Mouse (Mus musculus): ENCODE data around the gene Clec2d. TPM values are rescaled to one million over a fixed set of nuclear protein-coding genes. Genes with fewer than 3 reads are reported as not detected.

The Clec2d gene
- 0.24 and 0.40 TPM in 2 replicates for polyA plus RNA-seq (2015; fragmentation: Nextera tagmentation; extraction: Ambion mirVana)

- Histone ChIP-seq H3K27ac (replicated peaks) (peak within 1 kb of the TSS; percentile 81), H3K4me2 (peak within 1 kb of the TSS; percentile 52), H3K9ac (replicated peaks) (peak within 1 kb of the TSS; percentile 48), H3K9me3 (replicated peaks) (no peaks in the 10 kb centered on the region), H3K4me3 (replicated peaks) (peak within 1 kb of the TSS; percentile 39), H3K27me3 (replicated peaks) (no peaks in the 10 kb centered on the region), H3K4me1 (peaks cover 4% of the 10 kb centered on the region), H3K36me3 (no peaks in the 10 kb centered on the region)
- WGBS: 6% methylated on average over 15 of the region's 15 CpGs
- ATAC-seq (ENCODE audit: low FRiP score): peak; percentile 83
These were observed at the start of gene Clec2d for GRCm38 (mm10) chr6:129180403-129181169. Gene Clec2d (plus strand): TSS chr6:129180615.

GRCm38 (mm10) chr6:129132604-129133341 is 47.6 kb upstream of the Clec2d start:
- ATAC-seq (ENCODE audit: low FRiP score): no peak
- H3K36me3 ChIP-seq: no peaks in the 10 kb centered on the region
- no peaks in the 10 kb centered on the region for H3K4me1 ChIP-seq
- no peak overlapping the region for H3K4me3 ChIP-seq (replicated peaks)
- H3K9ac ChIP-seq (replicated peaks): no peak overlapping the region
- WGBS: 77% methylated on average over 4 of the region's 4 CpGs
- no peak overlapping the region for H3K4me2 ChIP-seq
- H3K9me3 ChIP-seq (replicated peaks): no peaks in the 10 kb centered on the region
- H3K27me3 ChIP-seq (replicated peaks): no peaks in the 10 kb centered on the region
- no peak overlapping the region for H3K27ac ChIP-seq (replicated peaks)

- H3K36me3 ChIP-seq: no peaks in the 10 kb centered on the region
- no peaks in the 10 kb centered on the region for H3K4me1 ChIP-seq
- no peaks in the 10 kb centered on the region for H3K27me3 ChIP-seq (replicated peaks)
- no peak overlapping the region for H3K27ac ChIP-seq (replicated peaks)
- H3K4me3 ChIP-seq (replicated peaks): no peak overlapping the region
- no peak for ATAC-seq (ENCODE audit: low FRiP score)
- H3K4me2 ChIP-seq: no peak overlapping the region
- 97% methylated on average over 2 of the region's 2 CpGs for WGBS
- H3K9ac ChIP-seq (replicated peaks): no peak overlapping the region
- H3K9me3 ChIP-seq (replicated peaks): no peaks in the 10 kb centered on the region
These were observed 33.6 kb upstream of the Clec2d start for GRCm38 (mm10) chr6:129146812-129147211.

- ATAC-seq (ENCODE audit: low FRiP score): no peak
- Histone ChIP-seq H3K4me1 (no peaks in the 10 kb centered on the region), H3K9ac (replicated peaks) (no peak overlapping the region), H3K4me3 (replicated peaks) (no peak overlapping the region), H3K27ac (replicated peaks) (no peak overlapping the region), H3K36me3 (no peaks in the 10 kb centered on the region), H3K9me3 (replicated peaks) (no peaks in the 10 kb centered on the region), H3K4me2 (no peak overlapping the region), H3K27me3 (replicated peaks) (no peaks in the 10 kb centered on the region)
- WGBS: 93% methylated on average over 3 of the region's 3 CpGs
These were observed 20.3 kb upstream of the Clec2d start for GRCm38 (mm10) chr6:129160103-129160502.

- H3K4me1 ChIP-seq: no peaks in the 10 kb centered on the region
- 96% methylated on average over 3 of the region's 3 CpGs for WGBS
- no peaks in the 10 kb centered on the region for H3K9me3 ChIP-seq (replicated peaks)
- no peaks in the 10 kb centered on the region for H3K36me3 ChIP-seq
- no peak overlapping the region for H3K9ac ChIP-seq (replicated peaks)
- H3K4me2 ChIP-seq: no peak overlapping the region
- no peak overlapping the region for H3K27ac ChIP-seq (replicated peaks)
- no peak for ATAC-seq (ENCODE audit: low FRiP score)
- no peaks in the 10 kb centered on the region for H3K27me3 ChIP-seq (replicated peaks)
- H3K4me3 ChIP-seq (replicated peaks): no peak overlapping the region
These were observed 19.3 kb upstream of the Clec2d start for GRCm38 (mm10) chr6:129161136-129161535.

- H3K27me3 ChIP-seq (replicated peaks): no peaks in the 10 kb centered on the region
- H3K4me1 ChIP-seq: no peaks in the 10 kb centered on the region
- no peaks in the 10 kb centered on the region for H3K9me3 ChIP-seq (replicated peaks)
- ATAC-seq (ENCODE audit: low FRiP score): no peak
- no peak overlapping the region for H3K4me3 ChIP-seq (replicated peaks)
- no peaks in the 10 kb centered on the region for H3K36me3 ChIP-seq
- H3K9ac ChIP-seq (replicated peaks): no peak overlapping the region
- H3K27ac ChIP-seq (replicated peaks): no peak overlapping the region
- H3K4me2 ChIP-seq: no peak overlapping the region
These were observed 18.5 kb upstream of the Clec2d start for GRCm38 (mm10) chr6:129161951-129162350.

GRCm38 (mm10) chr6:129162587-129163159 is 17.7 kb upstream of the Clec2d start:
- 89% methylated on average over 3 of the region's 3 CpGs for WGBS
- no peak for ATAC-seq (ENCODE audit: low FRiP score)
- H3K4me2 ChIP-seq: no peak overlapping the region
- no peaks in the 10 kb centered on the region for H3K36me3 ChIP-seq
- no peak overlapping the region for H3K27ac ChIP-seq (replicated peaks)
- no peaks in the 10 kb centered on the region for H3K4me1 ChIP-seq
- H3K9me3 ChIP-seq (replicated peaks): no peaks in the 10 kb centered on the region
- no peaks in the 10 kb centered on the region for H3K27me3 ChIP-seq (replicated peaks)
- H3K9ac ChIP-seq (replicated peaks): no peak overlapping the region
- no peak overlapping the region for H3K4me3 ChIP-seq (replicated peaks)

- H3K27ac ChIP-seq (replicated peaks): no peak overlapping the region
- H3K36me3 ChIP-seq: no peaks in the 10 kb centered on the region
- no peak for ATAC-seq (ENCODE audit: low FRiP score)
- H3K9me3 ChIP-seq (replicated peaks): no peaks in the 10 kb centered on the region
- no peaks in the 10 kb centered on the region for H3K4me1 ChIP-seq
- H3K4me3 ChIP-seq (replicated peaks): no peak overlapping the region
- WGBS: 94% methylated on average over 1 of the region's 1 CpGs
- no peaks in the 10 kb centered on the region for H3K27me3 ChIP-seq (replicated peaks)
- H3K4me2 ChIP-seq: no peak overlapping the region
- H3K9ac ChIP-seq (replicated peaks): no peak overlapping the region
These were observed 16.8 kb upstream of the Clec2d start for GRCm38 (mm10) chr6:129163606-129164005.

GRCm38 (mm10) chr6:129170925-129171324 is 9.5 kb upstream of the Clec2d start:
- H3K27me3 ChIP-seq (replicated peaks): no peaks in the 10 kb centered on the region
- no peaks in the 10 kb centered on the region for H3K36me3 ChIP-seq
- H3K4me2 ChIP-seq: no peak overlapping the region
- no peaks in the 10 kb centered on the region for H3K9me3 ChIP-seq (replicated peaks)
- no peaks in the 10 kb centered on the region for H3K4me1 ChIP-seq
- no peak overlapping the region for H3K4me3 ChIP-seq (replicated peaks)
- H3K27ac ChIP-seq (replicated peaks): no peak overlapping the region
- WGBS: 97% methylated on average over 1 of the region's 1 CpGs
- H3K9ac ChIP-seq (replicated peaks): no peak overlapping the region
- ATAC-seq (ENCODE audit: low FRiP score): no peak

GRCm38 (mm10) chr6:129171675-129172074 is 8.7 kb upstream of the Clec2d start:
- H3K9me3 ChIP-seq (replicated peaks): no peaks in the 10 kb centered on the region
- no peak for ATAC-seq (ENCODE audit: low FRiP score)
- H3K4me2 ChIP-seq: no peak overlapping the region
- no peaks in the 10 kb centered on the region for H3K27me3 ChIP-seq (replicated peaks)
- 98% methylated on average over 1 of the region's 1 CpGs for WGBS
- no peak overlapping the region for H3K4me3 ChIP-seq (replicated peaks)
- H3K27ac ChIP-seq (replicated peaks): no peak overlapping the region
- H3K9ac ChIP-seq (replicated peaks): no peak overlapping the region
- H3K4me1 ChIP-seq: no peaks in the 10 kb centered on the region
- H3K36me3 ChIP-seq: no peaks in the 10 kb centered on the region

GRCm38 (mm10) chr6:129174836-129175235 is 5.6 kb upstream of the Clec2d start:
- no peak for ATAC-seq (ENCODE audit: low FRiP score)
- Histone ChIP-seq H3K9ac (replicated peaks) (no peak overlapping the region), H3K9me3 (replicated peaks) (no peaks in the 10 kb centered on the region), H3K27ac (replicated peaks) (no peak overlapping the region), H3K36me3 (no peaks in the 10 kb centered on the region), H3K4me1 (no peaks in the 10 kb centered on the region), H3K4me2 (no peak overlapping the region), H3K4me3 (replicated peaks) (no peak overlapping the region), H3K27me3 (replicated peaks) (no peaks in the 10 kb centered on the region)

GRCm38 (mm10) chr6:129175612-129176011 is 4.8 kb upstream of the Clec2d start:
- ATAC-seq (ENCODE audit: low FRiP score): no peak
- Histone ChIP-seq H3K9ac (replicated peaks) (no peak overlapping the region), H3K27me3 (replicated peaks) (no peaks in the 10 kb centered on the region), H3K27ac (replicated peaks) (no peak overlapping the region), H3K36me3 (no peaks in the 10 kb centered on the region), H3K4me2 (no peak overlapping the region), H3K4me3 (replicated peaks) (no peak overlapping the region), H3K4me1 (peaks cover 4% of the 10 kb centered on the region), H3K9me3 (replicated peaks) (no peaks in the 10 kb centered on the region)
